Mouse (Mus musculus) c-Kit-positive CD71-positive TER-119-negative erythroid progenitor cells, embryonic 14.5 days (primary cell): Measurements from ENCODE around the gene Ccdc146.
"Not testable (repeated sequence)": the region's sequence is repeated elsewhere in the genome, so short reads cannot be mapped to it uniquely, and the experiment has no call there.

Experiments used
- DNase-seq: peaks from one replicate; pipeline ENCODE4 v3.0.0-alpha.2; 2013; ENCODE audit warnings: low read depth

Ccdc146 gene

DNA sequence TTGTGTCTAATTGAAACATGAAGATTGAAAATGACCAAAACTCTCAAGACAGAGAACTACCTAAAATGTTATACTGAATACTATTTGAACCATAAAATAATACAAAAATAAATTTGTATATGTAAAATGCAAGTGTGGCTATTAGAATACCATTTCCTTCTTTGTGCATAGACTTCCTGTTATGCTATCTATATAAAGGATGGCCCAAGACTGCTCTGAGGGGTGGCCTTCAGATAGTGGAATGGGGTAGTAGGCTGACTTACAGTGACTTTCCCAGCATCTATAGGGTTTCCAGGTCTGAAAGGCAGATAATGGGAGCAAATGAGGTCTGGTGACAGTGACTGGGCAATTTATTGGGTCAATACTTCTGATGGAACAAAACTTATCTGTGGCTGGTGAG, 37.1 kb downstream of the Ccdc146 start:
- no peak for DNase-seq

DNA sequence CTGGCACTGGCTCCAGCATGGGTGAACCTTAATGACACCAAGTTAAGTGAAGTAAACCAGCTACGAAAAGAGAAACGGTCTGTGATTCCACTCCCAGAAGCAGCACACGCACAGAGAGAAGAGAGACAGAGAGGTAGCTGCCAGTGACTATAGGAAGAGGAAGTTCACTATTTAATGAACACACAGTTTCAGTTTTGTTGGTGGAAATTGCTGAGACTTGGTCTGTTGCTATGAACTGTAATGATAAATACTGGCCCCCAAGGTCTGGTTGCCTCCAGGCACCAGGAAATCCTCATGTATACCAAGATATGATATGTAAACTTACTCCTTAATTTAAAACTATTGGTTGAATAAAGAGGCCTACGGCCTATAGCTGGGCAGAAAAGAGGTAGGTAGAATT, 38.0 kb downstream of the Ccdc146 start:
- no peak for DNase-seq

DNA sequence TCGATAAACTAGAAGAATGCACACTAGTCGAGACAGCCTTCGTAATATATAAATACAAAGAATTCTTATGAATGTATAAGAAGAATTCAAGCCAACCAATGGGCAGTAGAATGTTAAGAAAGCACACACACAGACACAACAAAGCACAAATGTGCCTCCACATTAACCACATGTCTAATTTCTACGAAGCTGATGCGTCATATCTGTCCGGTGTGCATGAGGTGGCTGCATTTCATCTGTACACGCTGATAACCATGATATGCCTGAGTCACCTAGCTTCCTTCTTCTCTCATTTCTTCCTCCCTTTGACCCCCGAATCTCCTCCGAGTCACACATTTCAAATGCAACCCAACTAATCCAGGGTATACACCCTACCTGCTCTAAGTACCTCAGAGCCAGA, 39.5 kb downstream of the Ccdc146 start:
- DNase-seq: no peak

DNA sequence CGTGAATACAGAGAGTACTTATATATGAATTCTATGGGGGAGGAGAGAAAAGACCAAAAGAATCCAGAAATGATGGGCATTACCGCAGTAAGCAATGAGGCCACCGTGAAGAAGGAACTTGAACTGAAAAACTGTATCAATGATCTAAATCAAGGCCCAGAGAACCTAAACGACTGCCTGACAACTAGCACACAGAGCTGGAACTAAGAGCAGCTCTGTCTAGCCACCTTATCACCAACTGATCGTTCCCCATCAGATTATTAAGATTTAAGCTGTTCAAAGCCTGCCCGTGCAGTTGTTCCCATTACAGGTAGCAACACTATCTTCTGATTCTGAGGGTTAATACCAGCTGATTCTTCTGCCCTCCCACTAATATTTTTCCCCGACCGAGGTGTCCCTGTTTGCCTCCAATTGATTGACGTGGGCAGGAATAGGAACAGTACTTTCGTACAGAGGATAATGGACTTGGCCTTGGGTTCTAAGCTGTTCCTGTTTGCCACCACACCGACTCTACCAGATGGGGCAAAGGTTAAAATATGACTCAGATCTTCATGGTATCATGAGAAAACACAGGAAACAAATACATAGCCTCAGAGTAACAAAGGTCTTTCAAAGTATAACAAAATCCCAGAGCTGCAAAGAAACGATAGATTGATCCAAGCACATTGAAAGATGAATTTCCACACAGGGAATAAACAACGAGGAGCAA, 40.1 kb downstream of the Ccdc146 start:
- DNase-seq: no peak

DNA sequence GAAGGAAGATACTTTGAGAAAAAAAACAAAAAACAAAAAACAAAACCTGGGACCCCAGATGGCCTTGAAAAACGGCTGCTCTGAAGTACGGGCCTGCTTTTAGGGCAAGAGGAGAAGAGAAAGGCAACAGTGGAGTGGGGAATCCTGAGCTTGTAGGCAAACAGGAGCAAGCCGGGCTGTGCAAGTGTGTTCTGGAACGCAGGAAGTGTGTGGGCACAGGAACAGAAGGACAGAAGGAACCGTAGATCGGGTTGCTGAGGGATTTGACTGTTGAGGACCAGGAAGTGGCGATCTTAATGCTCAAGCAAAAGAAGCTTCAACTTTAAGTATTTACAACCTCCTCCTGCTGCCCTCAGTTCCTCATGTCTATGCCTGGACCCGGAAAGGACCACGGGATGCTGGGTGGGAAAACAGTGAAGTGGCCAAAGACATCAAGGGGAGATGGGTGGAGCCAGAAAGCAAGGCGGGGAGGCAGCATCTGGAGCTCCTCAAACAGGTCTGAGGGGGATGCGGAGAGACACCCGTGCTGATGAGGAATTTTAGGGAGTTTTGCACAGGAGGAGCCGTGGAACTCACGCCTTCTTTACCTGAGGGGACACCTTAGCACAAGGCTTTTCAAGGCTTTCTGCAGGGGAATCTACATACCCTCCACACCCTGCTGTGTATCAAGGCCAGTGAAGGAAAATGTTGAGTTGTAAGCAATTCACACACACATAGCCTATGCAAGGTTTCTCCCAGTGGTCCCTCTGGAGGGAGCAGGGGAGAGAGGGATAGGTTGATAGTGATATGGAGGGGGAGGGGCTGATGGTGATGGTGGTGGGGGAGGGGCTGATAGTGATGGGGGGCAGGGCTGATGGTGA, 40.9 kb downstream of the Ccdc146 start:
- DNase-seq: no peak

DNA sequence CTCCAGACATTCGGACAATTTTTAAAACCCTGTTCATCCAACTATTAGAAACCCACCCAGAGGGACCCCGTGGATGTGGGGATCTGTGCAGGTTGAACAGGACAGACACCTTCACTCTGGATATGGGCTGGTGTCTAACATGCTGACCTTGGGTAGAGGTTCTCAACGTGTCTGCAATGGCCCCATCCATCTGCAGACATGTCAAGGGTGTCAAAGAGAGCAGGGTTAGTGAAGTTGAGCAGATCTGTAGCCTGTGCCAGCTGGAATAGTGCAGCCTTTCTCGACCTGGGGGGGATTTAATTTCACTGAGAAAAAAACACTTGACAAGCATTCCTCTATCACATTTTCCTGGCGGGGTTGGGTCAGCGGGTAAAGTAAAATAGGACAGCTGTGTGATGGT, 41.8 kb downstream of the Ccdc146 start:
- DNase-seq: no peak

DNA sequence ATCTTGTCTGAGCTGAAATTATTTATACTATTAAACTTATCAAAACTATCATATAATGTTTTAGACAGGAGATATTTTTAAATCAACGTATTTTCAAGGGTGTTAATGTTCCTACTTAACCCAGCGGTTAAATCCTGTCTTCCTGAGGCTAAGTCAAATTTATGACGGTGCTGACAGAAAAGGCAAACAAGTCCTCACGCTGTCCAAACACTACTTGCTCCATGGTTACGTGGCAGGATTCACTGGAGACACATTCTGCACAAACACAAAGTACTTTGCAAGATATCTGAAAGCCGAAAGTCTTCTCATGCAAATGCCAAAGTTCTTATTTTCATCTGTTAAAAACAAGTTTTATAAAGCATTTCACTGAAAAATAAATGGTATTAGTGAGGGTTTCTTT, 42.5 kb downstream of the Ccdc146 start:
- no peak for DNase-seq

DNA sequence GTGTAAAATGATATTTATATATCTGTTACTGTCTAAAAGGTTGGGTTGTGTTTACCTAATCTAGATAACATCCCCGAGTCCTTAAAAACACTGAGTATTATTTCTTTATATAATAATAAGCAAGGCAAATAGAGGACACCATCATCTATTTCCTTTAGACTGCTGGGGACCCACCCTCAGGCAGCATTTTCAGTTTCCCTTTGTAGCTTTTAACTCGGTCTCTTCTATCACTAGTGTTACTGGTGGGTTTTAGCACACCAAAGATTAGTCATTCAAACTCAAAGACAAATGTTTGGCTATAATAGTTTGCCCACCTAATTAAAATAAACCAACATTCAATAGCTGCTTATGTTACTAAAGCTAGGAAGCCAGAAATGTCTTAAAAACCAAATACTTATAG, 46.1 kb downstream of the Ccdc146 start:
- DNase-seq: no peak

DNA sequence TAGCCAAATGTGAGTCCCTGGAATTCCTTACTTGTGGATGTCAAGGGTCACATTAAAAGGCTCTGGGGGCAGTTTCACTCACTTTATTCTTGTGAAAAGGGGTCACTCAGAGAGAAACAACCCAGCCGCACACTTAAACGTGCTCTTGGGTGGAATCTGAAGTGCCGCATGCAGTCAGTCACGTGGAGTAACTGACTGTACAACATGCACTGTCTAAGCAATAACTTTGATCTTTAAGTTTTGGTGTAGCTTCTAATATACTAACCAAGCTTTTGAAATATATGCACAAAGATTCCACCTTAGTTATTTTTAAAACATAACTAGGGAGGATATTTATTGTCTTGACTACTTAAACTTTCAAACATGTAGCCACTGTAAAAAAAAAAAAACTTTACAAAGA, 47.5 kb downstream of the Ccdc146 start:
- DNase-seq: no peak

DNA sequence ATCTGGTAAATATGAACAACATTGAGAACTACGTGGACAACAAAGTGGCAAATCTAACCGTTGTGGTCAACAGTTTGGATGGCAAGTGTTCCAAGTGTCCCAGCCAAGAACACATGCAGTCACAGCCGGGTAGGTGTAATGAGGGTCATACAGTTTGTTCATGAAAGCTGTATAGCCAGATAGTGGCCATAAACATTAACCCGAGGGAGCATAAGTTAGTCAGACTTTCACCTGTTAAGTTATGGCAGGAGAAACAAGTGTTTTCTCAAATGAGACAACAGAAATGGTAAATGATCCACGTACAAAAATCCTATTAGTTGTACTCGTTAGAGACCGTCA, 51.3 kb downstream of the Ccdc146 start:
- DNase-seq: no peak

DNA sequence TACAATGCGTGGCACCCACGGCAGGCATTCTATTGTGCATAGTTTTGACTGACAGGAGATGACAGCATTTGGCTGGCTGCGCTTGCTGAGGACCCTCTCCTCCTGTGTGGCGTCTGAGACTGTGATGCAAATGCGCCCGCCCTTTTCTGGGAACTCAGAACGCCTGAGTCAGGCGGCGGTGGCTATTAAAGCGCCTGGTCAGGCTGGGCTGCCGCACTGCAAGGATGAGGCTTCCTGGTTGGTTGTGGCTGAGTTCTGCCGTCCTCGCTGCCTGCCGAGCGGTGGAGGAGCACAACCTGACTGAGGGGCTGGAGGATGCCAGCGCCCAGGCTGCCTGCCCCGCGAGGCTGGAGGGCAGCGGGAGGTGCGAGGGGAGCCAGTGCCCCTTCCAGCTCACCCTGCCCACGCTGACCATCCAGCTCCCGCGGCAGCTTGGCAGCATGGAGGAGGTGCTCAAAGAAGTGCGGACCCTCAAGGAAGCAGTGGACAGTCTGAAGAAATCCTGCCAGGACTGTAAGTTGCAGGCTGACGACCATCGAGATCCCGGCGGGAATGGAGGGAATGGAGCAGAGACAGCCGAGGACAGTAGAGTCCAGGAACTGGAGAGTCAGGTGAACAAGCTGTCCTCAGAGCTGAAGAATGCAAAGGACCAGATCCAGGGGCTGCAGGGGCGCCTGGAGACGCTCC, 51.8 kb downstream of the Ccdc146 start, which contains the start of gene Fgl2:
Gene Fgl2 (plus strand): TSS at position 150 of the 687 bp plus-strand sequence.
- DNase-seq: peak; percentile 8

DNA sequence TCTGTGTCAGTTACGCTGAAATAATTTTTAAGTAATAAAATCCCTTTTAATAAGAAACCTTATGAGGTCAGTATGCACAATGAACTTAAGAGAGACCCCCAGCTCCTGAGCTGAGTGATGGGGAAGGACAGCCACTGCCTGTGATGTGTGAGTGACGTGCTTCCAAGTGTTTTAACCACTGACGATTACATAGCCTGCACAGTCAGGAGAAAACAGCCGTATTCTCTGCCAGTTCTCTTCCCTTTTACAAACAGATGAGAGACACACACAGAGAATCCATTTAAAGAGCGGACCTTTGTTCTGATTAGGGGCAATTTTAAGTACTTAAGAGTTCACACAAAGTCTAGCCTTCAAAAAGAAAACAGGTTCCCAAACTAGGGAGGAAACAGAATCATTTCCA, 52.6 kb downstream of the Ccdc146 start:
- DNase-seq: no peak

DNA sequence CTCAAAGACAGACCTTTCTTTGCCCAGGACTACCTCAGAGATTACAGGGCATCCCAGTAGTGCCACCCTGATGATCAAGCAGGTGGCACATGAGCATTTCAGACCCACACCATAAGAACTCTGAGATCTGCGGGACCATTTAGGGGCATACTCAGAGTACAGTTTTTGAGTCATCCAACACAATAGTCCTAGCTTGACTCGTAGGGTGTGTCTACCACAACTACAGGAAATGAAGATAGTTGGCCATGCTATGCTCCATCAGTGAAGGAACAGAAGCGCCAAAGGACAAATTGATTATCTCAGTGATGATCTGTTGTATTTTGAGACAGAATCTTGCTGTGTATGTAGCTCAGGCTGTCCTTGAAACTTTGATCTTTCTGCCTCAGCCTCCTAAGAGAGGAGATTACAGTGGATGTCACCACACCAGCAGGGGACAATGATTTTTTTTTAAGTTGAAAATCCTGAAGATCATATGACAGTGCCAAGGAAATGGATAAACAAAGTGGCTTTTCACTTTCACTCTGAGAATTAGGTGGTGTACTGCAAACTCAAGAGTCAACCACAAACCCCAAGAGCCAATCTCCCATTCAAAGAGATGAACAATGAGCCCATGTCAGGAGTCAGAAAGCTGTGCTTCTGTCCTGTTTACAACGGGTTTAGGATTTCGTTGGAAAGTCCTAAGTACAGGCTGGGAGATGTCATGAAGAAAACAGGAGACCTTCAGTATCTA, 54.1 kb downstream of the Ccdc146 start:
- no peak for DNase-seq

DNA sequence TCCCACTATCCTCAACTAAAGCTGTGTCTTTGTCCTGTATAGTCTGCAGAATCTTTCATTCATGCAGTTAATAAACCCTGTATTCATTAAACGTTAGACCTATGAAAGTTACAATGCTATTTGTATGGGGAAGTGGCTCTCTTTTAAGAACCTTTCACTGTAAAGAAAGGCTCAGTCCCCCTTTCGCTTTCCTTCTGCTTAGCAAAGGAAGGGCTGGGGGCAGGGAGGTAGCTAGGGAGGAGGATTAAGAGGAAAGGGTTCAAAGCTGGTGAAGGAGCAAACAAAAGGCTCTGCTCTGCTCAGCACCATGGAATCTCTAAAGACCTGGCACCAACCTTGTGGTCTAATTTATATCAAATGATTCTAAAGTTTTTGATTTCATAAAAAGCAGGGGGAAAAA, 57.0 kb downstream of the Ccdc146 start:
- DNase-seq: no peak

DNA sequence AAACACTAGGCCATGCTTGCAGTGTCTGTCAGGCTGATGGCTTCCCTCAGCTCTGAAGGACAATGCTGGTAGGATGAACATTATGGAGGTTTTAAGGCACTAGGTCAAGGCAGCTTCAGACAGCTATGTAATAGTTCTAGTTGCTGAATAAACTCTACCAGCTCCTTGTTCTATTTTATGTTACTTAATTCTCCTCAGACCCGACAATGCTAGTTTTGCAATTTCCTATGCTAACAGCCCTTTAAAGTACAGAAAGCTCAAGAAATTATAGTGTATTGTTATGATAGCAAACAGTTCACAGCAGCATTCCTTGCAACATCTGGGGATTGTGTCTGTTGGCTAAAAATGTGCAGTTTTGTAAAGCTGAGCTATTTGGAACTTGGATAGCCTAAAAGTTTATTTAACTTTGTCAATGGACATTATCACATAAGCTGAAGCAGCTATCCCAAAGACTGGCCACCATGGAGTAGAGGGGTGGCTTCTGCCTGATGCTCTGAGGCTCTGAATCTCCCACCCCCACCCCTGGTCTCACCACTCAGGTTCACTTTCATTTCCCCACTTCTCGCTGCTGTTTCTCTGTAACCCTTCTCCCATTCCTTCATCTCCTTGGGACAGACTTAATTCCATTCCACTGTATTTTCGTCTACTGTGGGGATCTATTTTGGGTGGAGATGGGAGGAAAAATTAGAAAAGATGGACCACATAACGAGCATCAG, 58.0 kb downstream of the Ccdc146 start:
- DNase-seq: no peak

DNA sequence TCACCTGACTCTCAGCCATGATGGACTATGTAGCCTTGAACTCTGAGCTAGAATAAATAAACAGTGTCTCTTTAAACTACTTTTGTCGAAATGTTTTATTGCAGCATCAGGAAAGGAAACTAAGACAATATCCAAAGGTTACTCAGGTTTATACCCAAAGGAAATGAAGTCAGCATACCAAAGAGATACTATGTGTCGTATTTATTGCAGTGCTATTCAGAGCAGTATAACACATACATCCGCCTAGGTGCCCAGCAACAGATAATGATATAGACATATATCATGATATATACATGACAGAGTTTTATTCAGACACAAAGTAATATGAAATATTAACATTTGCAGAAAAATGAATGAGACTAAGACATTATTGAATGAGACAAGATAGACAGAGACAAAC, 61.1 kb downstream of the Ccdc146 start:
- no peak for DNase-seq

DNA sequence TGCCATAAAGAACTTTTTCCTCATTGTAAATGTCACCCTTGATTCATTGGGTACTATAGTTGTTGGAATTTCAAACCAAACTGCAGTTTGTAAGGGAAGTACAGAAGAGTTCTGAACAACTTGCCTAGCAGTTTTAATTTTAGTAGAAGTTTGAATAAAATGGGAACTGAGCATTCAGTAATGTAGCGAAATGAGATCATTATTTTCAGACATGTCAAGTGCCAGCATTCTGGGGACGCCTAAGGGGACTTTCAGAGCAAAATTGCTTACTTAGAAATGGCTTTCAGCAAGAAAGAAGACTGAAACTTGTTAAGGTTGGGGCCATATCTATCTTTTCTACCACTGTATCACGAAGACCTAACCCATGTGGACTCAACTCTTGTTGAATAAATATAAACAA, 65.8 kb downstream of the Ccdc146 start:
- DNase-seq: no peak

DNA sequence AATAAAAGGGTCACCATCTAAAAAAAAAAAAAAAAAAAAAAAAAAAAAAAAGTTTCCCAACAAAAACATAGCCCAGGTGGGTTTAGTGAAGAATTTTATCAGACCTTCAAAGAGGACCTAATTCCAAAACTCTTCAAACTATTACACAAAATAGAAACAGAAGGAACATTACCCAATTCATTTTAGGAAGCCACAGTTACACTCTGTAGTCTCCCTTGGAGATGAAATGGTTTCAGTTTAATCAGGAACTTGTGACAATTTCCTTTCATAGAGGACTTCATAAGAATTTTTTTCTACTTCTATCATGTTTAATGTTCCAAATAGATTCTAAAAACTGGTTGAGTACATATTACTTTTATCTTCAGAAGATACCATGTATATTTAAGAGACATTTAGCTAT, 72.8 kb downstream of the Ccdc146 start:
- DNase-seq: no peak

DNA sequence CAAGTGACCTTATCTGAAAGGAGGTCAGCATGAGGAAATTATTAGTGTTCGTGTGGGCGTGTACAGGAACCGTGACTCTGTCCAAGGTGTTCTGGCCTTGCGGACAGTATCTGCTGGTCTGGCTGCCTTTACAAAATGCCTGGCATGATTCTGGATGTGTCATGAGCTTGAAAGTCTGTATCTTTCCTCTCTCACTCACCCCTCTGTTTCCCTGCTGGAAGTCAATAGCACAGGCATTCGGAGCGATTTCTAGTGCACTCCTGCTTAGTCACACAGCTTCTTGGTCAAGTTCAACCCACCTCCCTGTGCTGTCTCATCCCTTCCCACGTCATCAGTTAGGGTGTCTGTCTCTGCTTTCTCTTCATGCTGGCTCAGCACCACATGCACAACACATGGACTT, 76.1 kb downstream of the Ccdc146 start:
- DNase-seq: no peak

DNA sequence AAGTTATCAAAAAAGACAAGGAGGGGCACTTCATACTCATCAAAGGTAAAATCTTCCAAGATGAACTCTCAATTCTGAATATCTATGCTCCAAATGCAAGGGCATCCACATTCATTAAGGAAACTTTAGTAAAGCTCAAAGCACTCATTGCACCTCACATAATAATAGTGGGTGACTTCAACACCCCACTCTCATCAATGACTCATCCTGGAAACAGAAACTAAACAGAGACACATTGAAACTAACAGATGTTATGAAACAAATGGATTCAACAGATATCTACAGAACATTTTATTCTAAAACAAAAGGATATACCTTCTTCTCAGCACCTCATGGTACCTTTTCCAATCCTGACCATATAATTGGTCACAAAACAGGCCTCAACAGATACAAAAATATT, 82.2 kb downstream of the Ccdc146 start:
- DNase-seq: not testable (repeated sequence)

DNA sequence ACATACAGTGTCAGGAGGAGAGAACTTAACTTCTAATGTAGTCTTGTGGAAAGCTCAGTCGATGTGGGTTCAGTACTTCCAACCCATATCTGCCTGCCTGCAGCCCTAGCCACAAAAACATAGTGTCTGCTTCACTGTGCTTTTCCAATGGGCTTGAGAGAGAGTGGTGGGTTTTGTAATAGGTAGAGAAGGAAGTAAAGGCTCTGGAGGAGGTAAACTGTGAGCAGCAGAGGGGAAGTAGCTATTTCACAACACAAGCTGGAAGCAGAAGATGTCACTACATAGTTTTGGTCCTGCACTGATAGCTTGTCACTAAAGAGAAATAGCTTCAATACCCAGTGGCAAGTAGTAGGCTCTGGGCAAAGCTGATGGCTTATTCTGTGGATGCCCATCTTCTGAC, 92.4 kb downstream of the Ccdc146 start:
- no peak for DNase-seq

DNA sequence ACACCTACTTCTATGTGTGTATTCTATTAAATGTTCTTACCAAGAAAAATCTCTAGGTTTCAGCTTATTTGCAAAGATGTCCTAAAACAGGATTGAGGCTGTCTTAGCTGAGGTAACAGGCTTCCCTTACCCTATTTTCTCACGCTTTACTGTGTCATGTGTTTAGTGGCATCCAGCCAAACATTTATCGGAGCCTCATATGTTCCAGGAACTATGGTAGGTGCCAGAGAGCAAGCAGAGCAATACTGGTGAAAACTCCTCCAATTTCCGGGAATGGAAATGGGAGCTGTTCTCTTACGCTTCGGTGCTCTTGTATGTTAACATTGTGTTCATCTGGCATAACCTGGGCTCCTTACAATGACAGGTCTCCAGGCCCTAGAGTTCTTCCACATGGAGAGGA, 92.8 kb downstream of the Ccdc146 start:
- DNase-seq: no peak
